Mouse (Mus musculus) G1E (cell line): ENCODE measurements around the gene Tas1r2.

Source experiments
- CTCF ChIP-seq: IDR thresholded peaks from 2 replicates; pipeline ENCODE4 v1.5.1; 2012; ENCODE audit warnings: low read depth, low read length, inconsistent platforms, mixed read lengths
- GATA2 ChIP-seq: IDR thresholded peaks from 2 replicates; pipeline ENCODE4 v1.6.1; 2012; ENCODE audit warnings: low read depth, low read length, inconsistent platforms, borderline replicate concordance
- POLR2AphosphoS5 ChIP-seq: IDR thresholded peaks from 2 replicates; pipeline ENCODE4 v1.6.1; 2012; ENCODE audit warnings: low read depth, low read length, inconsistent platforms; ENCODE audit not compliant: insufficient replicate concordance
- TAL1 ChIP-seq: conservative IDR thresholded peaks from 2 replicates; pipeline ENCODE4 v1.6.1; 2012; ENCODE audit warnings: low read depth, low read length, inconsistent platforms, mixed read lengths

- no peak for TF ChIP-seq TAL1
- TF ChIP-seq POLR2AphosphoS5, result no peak
- TF ChIP-seq CTCF, result no peak
- TF ChIP-seq GATA2, result no peak
Observed at GRCm38 (mm10) chr4:139667632-139668031, 14.3 kb downstream of the Tas1r2 start.
